Mouse (Mus musculus) neural tube, embryonic 13.5 days (tissue): ENCODE data around the gene Ndst2. TPM values are rescaled to one million over a fixed set of nuclear protein-coding genes. Genes with fewer than 3 reads are reported as not detected.

Source experiments
- ATAC-seq: fragments of 200-750 bp; cut with Nextera tagmentation; 2 replicates; pipeline ENCODE4 v1.8.0; 2017; ENCODE audit warnings: low read depth, mild to moderate bottlenecking, moderate TSS enrichment, moderate library complexity
- H3K27ac ChIP-seq: fragments of 300-500 bp; sonication (generic); replicated peaks from 2 replicates; pipeline ENCODE4 v1.5.1; 2015; ENCODE audit warnings: moderate library complexity, mild to moderate bottlenecking, inconsistent platforms
- H3K27me3 ChIP-seq: fragments of 300-500 bp; sonication (generic); 2 replicates; pipeline ENCODE4 v1.6.1; 2015; ENCODE audit warnings: mild to moderate bottlenecking, inconsistent platforms
- H3K36me3 ChIP-seq: fragments of 300-500 bp; sonication (generic); 2 replicates; pipeline ENCODE4 v1.6.1; 2015; ENCODE audit warnings: mild to moderate bottlenecking, inconsistent platforms
- H3K4me1 ChIP-seq: fragments of 300-500 bp; sonication (generic); replicated peaks from 2 replicates; pipeline ENCODE4 v1.6.1; 2015; ENCODE audit warnings: inconsistent platforms
- H3K4me2 ChIP-seq: fragments of 300-500 bp; sonication (generic); 2 replicates; pipeline ENCODE4 v1.6.1; 2015; ENCODE audit warnings: inconsistent platforms, mild to moderate bottlenecking, moderate library complexity
- H3K4me3 ChIP-seq: fragments of 300-500 bp; sonication (generic); 2 replicates; pipeline ENCODE4 v1.5.1; 2015; ENCODE audit warnings: mild to moderate bottlenecking, inconsistent platforms
- H3K9ac ChIP-seq: fragments of 300-500 bp; sonication (generic); 2 replicates; pipeline ENCODE4 v1.6.1; 2015; ENCODE audit warnings: moderate library complexity, mild to moderate bottlenecking, inconsistent platforms
- H3K9me3 ChIP-seq: fragments of 300-500 bp; sonication (generic); 2 replicates; pipeline ENCODE4 v1.6.1; 2016; ENCODE audit warnings: inconsistent platforms
- WGBS: fragments of 180-500 bp; shearing (Covaris S2); methylation state at CpG from one replicate; pipeline ENCODE4 v1.1.7; 2015; 5-methylcytosine and 5-hydroxymethylcytosine counted together
- polyA plus RNA-seq: library from polyadenylated mRNA; unstranded; fragments of >200 nt; fragmentation: Nextera tagmentation; extraction: Ambion mirVana; gene quantifications from 2 replicates; pipeline ENCODE4 v1.2.1, GENCODE M21; 2015

Gene Ndst2
- polyA plus RNA-seq, 1 experiment from 2014 or later: 17.4 TPM

DNA sequence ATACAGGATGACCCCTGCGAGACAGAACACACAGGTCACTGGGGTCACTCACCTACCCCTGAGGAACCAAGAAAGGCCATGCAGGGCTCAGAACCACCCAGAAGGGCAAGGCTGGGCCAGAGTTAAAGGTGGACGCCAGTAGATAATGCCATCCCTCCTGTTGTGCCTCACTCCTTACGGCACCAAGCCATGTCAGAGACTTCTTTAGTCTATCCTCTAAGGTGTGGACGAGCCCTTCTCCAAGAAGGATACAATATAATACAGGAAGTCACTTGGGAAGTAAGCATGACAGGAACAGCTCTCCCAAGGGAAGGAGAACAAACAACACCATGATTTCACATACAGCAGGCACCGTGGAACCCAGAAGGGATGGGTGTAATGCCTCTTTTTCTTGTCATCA lies 30.6 kb upstream of the Ndst2 start:
- Histone ChIP-seq H3K36me3 (peaks cover 83% of the 10 kb centered on the region), H3K9me3 (no peaks in the 10 kb centered on the region), H3K27ac (no peak overlapping the region), H3K27me3 (no peaks in the 10 kb centered on the region), H3K4me2 (no peak overlapping the region), H3K4me1 (peaks cover 6% of the 10 kb centered on the region; the same call in 1 of the 2 replicates), H3K4me3 (no peak overlapping the region), H3K9ac (no peak overlapping the region)
- no peak for ATAC-seq
- WGBS: 92% methylated on average over 5 of the region's 5 CpGs

DNA sequence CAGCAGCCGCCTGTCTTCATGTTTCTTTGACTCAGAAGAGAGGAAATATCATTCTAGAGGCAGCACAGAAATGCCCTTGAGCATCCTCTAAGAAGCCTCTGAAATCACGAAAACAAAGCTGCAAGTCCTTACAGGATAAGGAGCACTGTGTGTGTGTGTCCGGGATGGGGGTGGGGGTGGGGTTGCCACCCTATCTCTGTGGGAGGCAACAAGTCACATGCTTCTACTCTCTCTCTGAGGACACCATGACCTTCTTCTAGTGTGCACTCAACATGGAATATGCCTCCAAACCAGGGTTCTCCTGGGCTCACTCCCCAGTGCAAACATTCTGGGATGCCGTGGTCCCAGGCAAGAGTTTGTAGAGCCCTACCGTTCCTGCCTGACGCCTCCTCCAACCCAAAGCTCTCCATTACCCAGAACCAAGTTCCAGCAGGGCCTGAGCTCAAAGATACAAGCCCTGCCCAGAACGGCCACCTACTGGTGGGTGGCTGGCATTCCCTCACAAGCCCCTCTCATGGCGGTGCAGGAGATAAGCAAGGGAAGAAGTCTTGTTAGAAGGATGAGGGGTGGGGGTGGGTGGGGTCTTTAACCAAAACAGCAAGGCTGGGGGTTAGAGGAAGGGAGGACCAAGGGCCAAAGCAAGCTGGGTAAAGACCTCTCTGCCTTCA lies 24.5 kb upstream of the Ndst2 start:
- Histone ChIP-seq H3K36me3 (peaks cover 99% of the 10 kb centered on the region), H3K9me3 (no peaks in the 10 kb centered on the region), H3K27ac (no peak overlapping the region), H3K9ac (no peak overlapping the region), H3K4me3 (no peak overlapping the region), H3K4me2 (no peak overlapping the region), H3K4me1 (no peaks in the 10 kb centered on the region), H3K27me3 (no peaks in the 10 kb centered on the region)
- 81% methylated on average over 8 of the region's 8 CpGs for WGBS
- ATAC-seq: no peak

DNA sequence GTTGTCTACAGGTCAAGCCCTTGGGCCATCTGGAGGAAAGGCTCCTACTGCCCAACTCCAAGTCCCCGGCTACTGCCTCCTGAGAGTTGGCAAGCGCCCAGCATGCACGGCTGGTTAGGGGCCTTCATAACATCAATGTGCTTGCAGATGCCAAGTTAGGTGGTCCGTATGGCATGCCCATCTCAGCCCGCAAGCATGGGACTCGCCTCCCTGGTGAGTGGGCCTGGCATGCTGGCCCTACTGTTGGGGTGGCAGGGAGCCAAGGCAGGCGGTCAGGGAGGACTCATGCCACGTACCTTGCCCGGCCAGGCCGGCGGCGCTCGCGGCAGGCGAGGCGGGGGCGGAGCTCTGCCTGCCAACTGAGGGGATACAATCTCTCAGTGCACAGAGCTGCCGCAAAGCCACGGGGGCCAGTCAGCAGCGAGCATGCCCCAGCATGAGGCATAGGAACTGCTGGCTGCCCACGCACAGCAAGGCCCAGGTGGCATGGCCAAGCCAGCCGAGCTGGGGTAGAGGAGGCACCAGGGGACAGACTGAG lies 23.1 kb upstream of the Ndst2 start:
- no peaks in the 10 kb centered on the region for H3K4me1 ChIP-seq

DNA sequence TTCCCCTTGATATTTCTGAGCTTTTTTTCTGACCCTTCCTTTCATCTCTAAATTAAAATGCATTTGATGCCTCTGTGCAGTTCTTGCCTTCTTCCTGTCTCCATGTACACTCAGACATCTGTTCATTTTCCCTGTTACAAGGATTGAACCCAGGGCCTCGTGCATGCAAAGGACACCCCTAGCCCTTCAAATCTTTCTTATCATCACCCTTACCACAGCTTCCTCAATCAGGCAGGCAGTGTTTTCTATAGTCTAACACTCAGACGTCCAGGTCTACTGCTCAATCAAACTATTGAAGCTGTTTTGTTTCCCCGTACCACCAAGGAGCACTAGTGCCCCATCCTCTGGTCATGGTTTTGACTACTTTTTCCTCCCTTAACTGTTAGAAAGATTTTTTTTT lies 19.4 kb upstream of the Ndst2 start:
- H3K9me3 ChIP-seq: no peaks in the 10 kb centered on the region
- no peaks in the 10 kb centered on the region for H3K4me1 ChIP-seq
- H3K4me2 ChIP-seq: no peak overlapping the region
- peaks cover 69% of the 10 kb centered on the region for H3K36me3 ChIP-seq
- WGBS: 82% methylated on average over 3 of the region's 3 CpGs
- no peak overlapping the region for H3K4me3 ChIP-seq
- H3K27me3 ChIP-seq: no peaks in the 10 kb centered on the region
- no peak overlapping the region for H3K9ac ChIP-seq
- no peak for ATAC-seq
- H3K27ac ChIP-seq: no peak overlapping the region

More for the DNA sequence above, 23.1 kb upstream of the Ndst2 start:
- Histone ChIP-seq H3K4me3 (no peak overlapping the region), H3K4me2 (no peak overlapping the region), H3K36me3 (peaks cover 97% of the 10 kb centered on the region), H3K9me3 (no peaks in the 10 kb centered on the region), H3K27ac (no peak overlapping the region), H3K27me3 (no peaks in the 10 kb centered on the region), H3K9ac (no peak overlapping the region)
- no peak for ATAC-seq
- 91% methylated on average over 22 of the region's 22 CpGs for WGBS

DNA sequence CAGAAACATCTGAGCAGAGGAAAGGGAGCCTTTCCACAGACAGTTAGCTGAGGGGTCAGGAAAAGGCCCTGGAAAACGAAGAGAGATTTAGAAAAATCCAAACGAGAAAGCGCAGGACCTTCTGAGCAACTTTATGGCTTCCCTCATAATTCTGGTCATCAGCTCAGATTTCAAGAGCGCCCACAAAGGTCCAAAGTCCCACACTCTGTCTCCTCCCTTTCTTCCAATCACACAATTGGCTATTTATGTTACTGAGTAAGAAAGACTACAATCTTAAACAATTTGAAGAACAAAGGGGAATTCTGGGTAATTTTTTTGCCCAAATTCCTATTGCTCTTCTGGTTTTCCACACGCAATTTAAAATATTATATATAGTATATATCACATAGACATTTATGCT lies 16.1 kb upstream of the Ndst2 start:
- Histone ChIP-seq H3K9me3 (no peaks in the 10 kb centered on the region), H3K4me3 (no peak overlapping the region), H3K9ac (no peak overlapping the region), H3K27ac (no peak overlapping the region), H3K27me3 (no peaks in the 10 kb centered on the region), H3K4me1 (peaks cover 12% of the 10 kb centered on the region; the same call in 1 of the 2 replicates), H3K4me2 (no peak overlapping the region), H3K36me3 (peaks cover 50% of the 10 kb centered on the region)
- 78% methylated on average over 5 of the region's 5 CpGs for WGBS
- no peak for ATAC-seq

DNA sequence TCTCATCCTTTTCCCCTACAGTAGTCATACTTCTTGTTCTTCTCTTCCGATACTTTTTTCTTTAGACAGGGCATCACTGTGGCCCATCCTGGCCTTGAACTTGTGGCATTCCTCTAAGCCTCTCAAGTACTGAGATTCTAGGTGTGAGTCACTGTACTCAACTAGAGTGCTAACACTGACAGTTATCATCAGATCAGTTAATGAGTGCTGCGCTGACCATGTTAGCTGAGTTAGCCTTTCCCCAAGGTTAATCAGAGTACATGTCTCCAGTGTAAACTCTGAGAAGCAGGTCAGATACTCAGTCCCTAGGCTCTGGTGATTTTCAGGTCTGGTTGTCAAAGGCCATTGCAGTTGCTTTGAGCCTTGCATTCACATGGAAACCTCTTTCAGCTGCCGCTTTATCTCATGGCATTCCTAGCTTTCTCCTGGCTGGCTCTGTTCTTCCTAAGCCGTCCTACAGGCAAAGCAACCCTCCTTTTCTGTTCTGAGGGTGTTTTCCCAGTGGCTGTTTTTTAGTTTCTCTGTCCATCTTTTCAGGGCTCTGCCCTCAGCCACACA lies 15.2 kb upstream of the Ndst2 start:
- WGBS: 88% methylated on average over 4 of the region's 4 CpGs
- H3K4me3 ChIP-seq: no peak overlapping the region

DNA sequence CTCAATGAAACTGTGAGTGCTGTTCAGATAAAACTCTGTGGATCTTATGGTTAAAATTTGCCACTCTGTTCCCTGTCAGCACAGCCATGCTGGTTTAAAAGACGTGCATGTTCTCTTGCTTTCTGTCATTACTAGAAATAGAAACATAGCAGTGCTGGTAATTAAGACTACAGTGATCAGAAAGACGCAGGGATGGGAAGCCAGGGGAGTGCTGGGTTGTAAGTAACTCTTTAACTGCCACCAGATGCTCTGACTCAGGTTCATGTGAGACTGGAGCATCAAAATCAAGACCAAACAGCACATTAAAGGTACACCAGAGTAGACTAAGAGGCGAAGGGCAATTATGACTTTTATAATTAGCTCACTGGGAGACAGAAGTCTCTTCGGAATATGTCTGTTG lies 14.0 kb upstream of the Ndst2 start:
- Histone ChIP-seq H3K27ac (peak overlapping the region; percentile 46; the same call in 1 of the 2 replicates), H3K36me3 (peaks cover 51% of the 10 kb centered on the region), H3K4me1 (peaks cover 12% of the 10 kb centered on the region; the same call in 1 of the 2 replicates), H3K4me2 (no peak overlapping the region), H3K9me3 (no peaks in the 10 kb centered on the region), H3K4me3 (no peak overlapping the region), H3K27me3 (no peaks in the 10 kb centered on the region), H3K9ac (no peak overlapping the region)
- 56% methylated on average over 4 of the region's 4 CpGs for WGBS
- peak; percentile 56; the same call in 1 of the 2 replicates for ATAC-seq

More for the DNA sequence above, 15.2 kb upstream of the Ndst2 start:
- Histone ChIP-seq H3K9ac (no peak overlapping the region), H3K36me3 (peaks cover 50% of the 10 kb centered on the region), H3K4me1 (peaks cover 12% of the 10 kb centered on the region; the same call in 1 of the 2 replicates), H3K27me3 (no peaks in the 10 kb centered on the region), H3K9me3 (no peaks in the 10 kb centered on the region), H3K27ac (no peak overlapping the region), H3K4me2 (no peak overlapping the region)
- no peak for ATAC-seq

DNA sequence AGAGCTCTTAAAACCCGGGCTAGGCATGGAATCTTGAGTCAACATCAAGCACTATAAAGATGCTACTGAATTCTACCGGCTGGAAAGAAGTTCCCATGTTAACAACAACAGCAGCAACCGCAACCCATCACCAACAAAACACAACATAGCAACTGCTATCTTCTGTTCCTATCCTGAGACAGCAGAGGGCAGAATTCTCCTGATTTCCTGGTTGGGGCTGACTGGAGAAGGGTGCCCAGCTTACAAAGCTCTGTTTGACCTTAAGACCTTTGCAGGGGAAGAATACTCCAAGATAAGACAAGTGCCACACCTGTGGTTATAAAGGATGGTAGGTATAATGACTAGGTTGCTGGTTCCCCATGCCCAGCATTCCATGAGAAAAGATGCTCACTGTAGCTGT lies 12.6 kb upstream of the Ndst2 start:
- no peak for ATAC-seq
- H3K9me3 ChIP-seq: no peaks in the 10 kb centered on the region
- peaks cover 54% of the 10 kb centered on the region for H3K36me3 ChIP-seq
- H3K4me3 ChIP-seq: no peak overlapping the region
- no peak overlapping the region; the same call in 1 of the 2 replicates for H3K27ac ChIP-seq
- H3K4me1 ChIP-seq: peaks cover 12% of the 10 kb centered on the region; the same call in 1 of the 2 replicates
- H3K27me3 ChIP-seq: no peaks in the 10 kb centered on the region
- WGBS: 86% methylated on average over 3 of the region's 3 CpGs
- no peak overlapping the region for H3K4me2 ChIP-seq
- no peak overlapping the region for H3K9ac ChIP-seq

DNA sequence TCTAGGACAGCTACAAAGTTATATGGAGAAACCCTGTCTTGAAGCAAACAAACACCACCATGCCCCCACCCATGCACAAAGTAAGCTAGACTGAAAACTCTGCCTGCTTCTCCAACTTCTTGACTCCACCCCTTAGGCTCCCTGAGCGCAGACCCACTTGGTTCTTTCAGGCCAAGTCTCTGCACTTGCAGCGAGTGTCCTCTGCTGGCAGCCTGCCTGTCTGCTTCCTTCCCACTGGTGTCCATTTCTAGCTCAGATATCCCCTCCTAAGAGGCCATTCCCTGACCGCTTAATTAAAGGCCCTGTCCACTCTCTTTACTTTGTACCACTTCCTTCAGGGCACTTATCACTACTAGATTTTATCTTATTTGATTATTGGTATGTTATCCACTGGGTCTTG lies 9.3 kb upstream of the Ndst2 start:
- no peak for ATAC-seq
- Histone ChIP-seq H3K4me2 (no peak overlapping the region), H3K36me3 (peaks cover 78% of the 10 kb centered on the region)

DNA sequence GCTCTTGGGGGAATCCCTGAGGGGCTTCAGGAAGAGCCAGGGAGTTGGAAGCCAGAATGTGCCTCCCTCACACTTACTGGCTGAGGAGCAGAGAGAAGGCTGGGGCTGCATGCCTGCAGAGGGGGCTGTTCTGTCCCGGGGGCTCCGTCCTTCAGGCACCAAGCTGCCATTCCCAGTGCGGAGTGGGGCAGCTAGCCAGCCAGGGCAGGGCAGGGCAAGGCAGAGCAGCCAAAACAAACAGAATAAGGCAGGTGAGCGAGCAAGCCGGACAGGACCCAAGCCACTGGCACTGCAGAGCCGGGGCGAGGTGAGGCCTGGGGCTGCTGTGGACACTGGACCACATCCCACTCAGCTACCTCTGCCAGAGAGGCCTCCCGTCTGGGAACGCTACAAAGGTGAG lies 6.9 kb upstream of the Ndst2 start:
- WGBS: 89% methylated on average over 9 of the region's 9 CpGs
- Histone ChIP-seq H3K27me3 (no peaks in the 10 kb centered on the region), H3K4me1 (no peaks in the 10 kb centered on the region), H3K9me3 (no peaks in the 10 kb centered on the region), H3K9ac (no peak overlapping the region), H3K4me3 (no peak overlapping the region), H3K27ac (no peak overlapping the region), H3K36me3 (peaks cover 86% of the 10 kb centered on the region), H3K4me2 (no peak overlapping the region)
- peak; percentile 44; the same call in 1 of the 2 replicates for ATAC-seq

More for the DNA sequence above, 9.3 kb upstream of the Ndst2 start:
- WGBS: 95% methylated on average over 3 of the region's 3 CpGs
- no peak overlapping the region for H3K4me3 ChIP-seq
- no peaks in the 10 kb centered on the region for H3K9me3 ChIP-seq
- H3K27me3 ChIP-seq: no peaks in the 10 kb centered on the region
- H3K4me1 ChIP-seq: peaks cover 12% of the 10 kb centered on the region; the same call in 1 of the 2 replicates
- H3K27ac ChIP-seq: no peak overlapping the region
- no peak overlapping the region for H3K9ac ChIP-seq

DNA sequence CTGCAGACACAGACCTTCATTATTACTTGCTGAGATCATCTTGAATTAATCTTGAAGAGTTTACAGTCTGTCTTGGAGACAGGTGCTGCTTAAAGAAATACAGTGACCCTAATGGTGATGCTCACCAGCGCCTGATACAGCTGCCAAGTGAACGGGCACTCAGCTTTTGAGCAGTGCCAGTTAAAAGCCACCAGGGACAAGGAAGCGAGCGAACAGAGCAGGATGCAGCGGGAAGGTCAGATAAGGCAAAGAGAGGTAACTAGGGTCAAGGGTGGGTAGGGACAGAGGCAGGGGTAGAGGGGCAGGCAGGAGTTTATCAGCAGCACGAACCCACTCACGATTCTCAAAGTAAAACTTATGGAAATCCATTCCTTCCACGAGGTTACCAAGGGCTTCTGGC lies 4.1 kb upstream of the Ndst2 start:
- Histone ChIP-seq H3K4me3 (no peak overlapping the region), H3K36me3 (peaks cover 74% of the 10 kb centered on the region)

DNA sequence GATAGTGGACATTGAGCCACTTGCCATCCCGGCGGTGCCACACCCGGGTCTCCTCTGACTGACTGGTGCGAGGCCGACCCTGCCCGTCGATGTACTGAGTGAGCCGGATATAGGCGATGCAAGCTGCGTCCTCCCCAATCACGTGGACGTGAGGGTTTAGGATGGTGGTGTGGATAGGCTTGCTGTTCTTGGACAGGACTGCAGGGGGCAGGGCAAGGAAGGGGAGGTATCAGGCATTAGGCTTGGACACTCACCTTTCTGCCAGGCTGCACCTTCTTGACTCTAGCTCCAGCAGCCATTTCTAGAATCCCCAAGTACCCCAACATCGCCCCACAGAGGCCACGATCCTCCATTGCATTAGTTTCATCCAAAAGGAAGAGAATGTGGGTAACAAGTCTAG lies 2.9 kb upstream of the Ndst2 start:
- no peak for ATAC-seq
- WGBS: 46% methylated on average over 14 of the region's 14 CpGs
- no peak overlapping the region for H3K9ac ChIP-seq

More for the DNA sequence above, 4.1 kb upstream of the Ndst2 start:
- Histone ChIP-seq H3K4me1 (peaks cover 12% of the 10 kb centered on the region), H3K27me3 (no peaks in the 10 kb centered on the region), H3K27ac (no peak overlapping the region), H3K9ac (no peak overlapping the region), H3K4me2 (no peak overlapping the region), H3K9me3 (no peaks in the 10 kb centered on the region)
- no peak for ATAC-seq
- WGBS: 89% methylated on average over 8 of the region's 8 CpGs

More for the DNA sequence above, 2.9 kb upstream of the Ndst2 start:
- Histone ChIP-seq H3K27me3 (no peaks in the 10 kb centered on the region), H3K27ac (no peak overlapping the region), H3K36me3 (peaks cover 65% of the 10 kb centered on the region), H3K4me3 (no peak overlapping the region), H3K9me3 (no peaks in the 10 kb centered on the region), H3K4me2 (no peak overlapping the region), H3K4me1 (peaks cover 19% of the 10 kb centered on the region)
